Mouse (Mus musculus) left cerebral cortex, adult 2 months (tissue): ENCODE data around the gene Zcchc8. TPM values are rescaled to one million over a fixed set of nuclear protein-coding genes. Genes with fewer than 3 reads are reported as not detected.

Source experiments
- DNase-seq, 2 experiments: peaks; one replicate each; pipeline ENCODE4 v3.0.0; 2021 to 2022; ENCODE audit warnings: low spot score in 2 of 2, mixed read lengths in 1 of 2; ENCODE audit errors: extremely low spot score in 1 of 2
- H3K27ac ChIP-seq: fragments of 200-600 bp; 2 replicates; pipeline ENCODE4 v1.8.1; 2022
- H3K4me3 ChIP-seq: fragments of 200-600 bp; 2 replicates; pipeline ENCODE4 v1.8.1; 2022
- CTCF ChIP-seq: fragments of 200-600 bp; IDR thresholded peaks from 2 replicates; pipeline ENCODE4 v1.8.1; 2022; ENCODE audit warnings: antibody characterized with exemption, mild to moderate bottlenecking, moderate library complexity
- intact Hi-C: fragments of 180-260 bp; cut with DNase I; formaldehyde crosslinking; loops from one replicate; pipeline ENCODE4 v1.15.1; 2025
- total RNA-seq, 2 experiments: library from RNA; stranded (reverse); gene quantifications; 2 replicates each; pipeline ENCODE4 v1.2.3; 2021

The Zcchc8 gene
- total RNA-seq, 2 experiments from 2014 or later = 40.5 to 47.3 TPM

- H3K4me3 ChIP-seq = peak overlapping the region; percentile 92
- no peak for DNase-seq
- TF ChIP-seq CTCF = no peak
- peak overlapping the region; percentile 99; the same call in 1 of the 2 replicates for H3K27ac ChIP-seq
- intact Hi-C loops = no loop called here
Observed at GRCm38 (mm10) chr5:123682372-123682771, 38.5 kb downstream of the Zcchc8 start.

- no peak for TF ChIP-seq CTCF
- DNase-seq = no peak
- no peak overlapping the region for H3K4me3 ChIP-seq
- intact Hi-C loops = no loop called here
- peak overlapping the region; percentile 29; the same call in 1 of the 2 replicates for H3K27ac ChIP-seq
Observed at GRCm38 (mm10) chr5:123679546-123680263, 41.2 kb downstream of the Zcchc8 start.

GRCm38 (mm10) chr5:123679106-123679505 is 41.8 kb downstream of the Zcchc8 start:
- DNase-seq = no peak
- H3K27ac ChIP-seq = no peak overlapping the region
- H3K4me3 ChIP-seq = no peak overlapping the region
- TF ChIP-seq CTCF = no peak; the same call in 1 of the 2 replicates
- intact Hi-C loops = no loop called here

- TF ChIP-seq CTCF = no peak
- DNase-seq = no peak
- H3K4me3 ChIP-seq = no peak overlapping the region
- intact Hi-C loops = no loop called here
- H3K27ac ChIP-seq = 0 out of 2 replicates have a peak overlapping the region, but pooled peaks have one; percentile 1
Observed at GRCm38 (mm10) chr5:123675717-123676116, 45.2 kb downstream of the Zcchc8 start.

GRCm38 (mm10) chr5:123675221-123675620 is 45.7 kb downstream of the Zcchc8 start:
- intact Hi-C loops = no loop called here
- H3K4me3 ChIP-seq = no peak overlapping the region
- TF ChIP-seq CTCF = no peak
- H3K27ac ChIP-seq = 0 out of 2 replicates have a peak overlapping the region, but pooled peaks have one; percentile 17
- no peak for DNase-seq

- H3K27ac ChIP-seq = peak overlapping the region; percentile 76
Observed at GRCm38 (mm10) chr5:123671473-123671820, 49.5 kb downstream of the Zcchc8 start.

GRCm38 (mm10) chr5:123670800-123671472 is 50.0 kb downstream of the Zcchc8 start:
- Histone ChIP-seq H3K4me3 (no peak overlapping the region), H3K27ac (peak overlapping the region; percentile 76)
- intact Hi-C loops = no loop called here
- no peak for TF ChIP-seq CTCF
- DNase-seq = no peak

More at GRCm38 (mm10) chr5:123671473-123671820, 49.5 kb downstream of the Zcchc8 start:
- intact Hi-C loops = no loop called here
- no peak for DNase-seq
- TF ChIP-seq CTCF = no peak
- H3K4me3 ChIP-seq = no peak overlapping the region

GRCm38 (mm10) chr5:123669991-123670799 is 50.7 kb downstream of the Zcchc8 start:
- Histone ChIP-seq H3K27ac (peak overlapping the region; percentile 76), H3K4me3 (no peak overlapping the region)
- intact Hi-C loops = no loop called here
- no peak for DNase-seq
- no peak for TF ChIP-seq CTCF

- no peak for TF ChIP-seq CTCF
- intact Hi-C loops = no loop called here
- Histone ChIP-seq H3K4me3 (no peak overlapping the region), H3K27ac (no peak overlapping the region)
- no peak for DNase-seq
Observed at GRCm38 (mm10) chr5:123667915-123668314, 53.0 kb downstream of the Zcchc8 start.

- no peak for TF ChIP-seq CTCF
- H3K4me3 ChIP-seq = no peak overlapping the region
- DNase-seq = no peak
- intact Hi-C loops = no loop called here
- no peak overlapping the region for H3K27ac ChIP-seq
Observed at GRCm38 (mm10) chr5:123665956-123666355, 54.9 kb downstream of the Zcchc8 start.

GRCm38 (mm10) chr5:123664329-123664728 is 56.6 kb downstream of the Zcchc8 start:
- DNase-seq = no peak
- intact Hi-C loops = no loop called here
- TF ChIP-seq CTCF = no peak
- Histone ChIP-seq H3K27ac (no peak overlapping the region), H3K4me3 (no peak overlapping the region)

- intact Hi-C loops = no loop called here
- DNase-seq = no peak
- peak overlapping the region; percentile 84 for H3K27ac ChIP-seq
- no peak overlapping the region for H3K4me3 ChIP-seq
- no peak for TF ChIP-seq CTCF
Observed at GRCm38 (mm10) chr5:123662059-123662458, 58.8 kb downstream of the Zcchc8 start.
